Mouse (Mus musculus) monocyte, adult 59 days (primary cell): ENCODE results near the gene Smn1. TPM values are rescaled to one million over a fixed set of nuclear protein-coding genes. Genes with fewer than 3 reads are reported as not detected.

Experiments
- total RNA-seq, 2 experiments: library from RNA; stranded (reverse); gene quantifications; one replicate each; pipeline ENCODE4 v1.2.4; 2023

The Smn1 gene
- total RNA-seq: 10 to 100 TPM; 37.8 to 42.5 TPM

GRCm38 (mm10) chr13:100124423-100125257, at the start of gene Smn1:
Smn1 (plus strand) TSS chr13:100124852.

GRCm38 (mm10) chr13:100103748-100104254, 20.9 kb upstream of the Smn1 start, which contains the start of gene Bdp1:
Bdp1 (minus strand) TSS chr13:100104070.

GRCm38 (mm10) chr13:100107652-100108472, 16.8 kb upstream of the Smn1 start, which contains the start of gene Serf1:
Serf1 (plus strand) TSS chr13:100108012.

Other genes with a start within 250 kb of the Smn1 start
- gene Cartpt, start 223.8 kb upstream of the Smn1 start, total RNA-seq: not detected
- 10 to 100 TPM; 10.5 to 14.5 TPM for gene Mccc2, start 109.2 kb upstream of the Smn1 start, total RNA-seq
- gene Bdp1, start 20.8 kb upstream of the Smn1 start, total RNA-seq: 10 to 100 TPM; 61.0 to 61.3 TPM
- 1 to 10 TPM; 2.7 to 2.9 TPM for gene Serf1, start 16.8 kb upstream of the Smn1 start, total RNA-seq
- 10 to 100 TPM; 95.6 to 98.5 TPM for gene Naip2, start 77.2 kb downstream of the Smn1 start, total RNA-seq
- gene Naip5, start 121.5 kb downstream of the Smn1 start, total RNA-seq: 10 to 100 TPM; 92.5 to 92.7 TPM
- gene Naip6, start 192.8 kb downstream of the Smn1 start, total RNA-seq: 10 to 100 TPM; 75.1 to 77.6 TPM